Mouse (Mus musculus) heart, postnatal 10 days (tissue): ENCODE results near the gene Cachd1. TPM values are rescaled to one million over a fixed set of nuclear protein-coding genes. Genes with fewer than 3 reads are reported as not detected.

Source experiments
- DNase-seq, 2 experiments: peaks; one replicate each; pipeline ENCODE4 v3.0.0; 2021
- intact Hi-C: fragments of 180-260 bp; cut with DNase I; formaldehyde crosslinking; loops from one replicate; pipeline ENCODE4 v1.15.1; 2025
- total RNA-seq, 2 experiments: library from RNA; stranded (reverse); gene quantifications; 2 replicates each; pipeline ENCODE4 v1.2.3; 2021

Cachd1 gene
- total RNA-seq, 2 experiments from 2014 or later: 5.5 to 8.5 TPM

DNA sequence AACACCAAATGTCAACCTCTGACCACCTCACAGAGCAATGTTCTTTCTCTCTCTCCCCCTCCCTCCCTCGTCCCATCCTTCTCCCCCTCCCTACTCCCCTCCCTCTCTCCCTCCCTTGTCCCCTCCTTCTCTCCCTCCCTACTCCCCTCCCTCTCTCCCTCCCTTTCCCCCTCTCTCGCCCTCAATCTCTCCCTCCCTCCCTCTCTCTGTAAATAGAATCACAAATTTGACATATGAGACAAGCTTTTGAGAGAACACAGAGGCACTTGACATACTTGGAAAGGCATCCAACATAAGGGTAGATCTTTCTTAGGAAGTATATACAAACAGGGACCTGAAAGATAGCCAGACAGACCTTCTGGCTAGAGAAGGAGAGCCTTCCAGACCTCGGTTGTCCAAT lies 138.1 kb downstream of the Cachd1 start:
- intact Hi-C loops: no loop called here
- peak in 1 of 2 experiments; percentile 8 for DNase-seq

DNA sequence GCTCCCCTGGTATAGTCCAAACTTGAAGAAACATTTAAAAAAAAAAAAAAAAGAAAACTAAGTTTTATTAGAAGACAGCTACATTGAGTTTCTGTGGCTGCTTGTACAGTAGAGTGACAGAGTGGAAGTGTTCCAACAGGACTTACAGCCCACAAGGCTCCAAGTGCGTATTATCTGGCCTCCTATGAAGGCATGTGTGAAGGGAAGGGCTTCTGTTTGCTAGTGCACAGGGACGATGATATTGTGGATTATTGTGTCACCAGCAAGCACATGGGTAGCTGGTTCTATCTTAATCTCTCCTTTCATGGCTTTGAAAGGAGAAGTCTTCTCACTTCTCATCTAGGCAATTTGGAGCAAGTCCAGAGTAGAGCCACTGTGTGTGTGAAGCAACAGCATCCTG lies 138.6 kb downstream of the Cachd1 start:
- intact Hi-C loops: no loop called here
- DNase-seq: peak in 1 of 2 experiments; percentile 7

DNA sequence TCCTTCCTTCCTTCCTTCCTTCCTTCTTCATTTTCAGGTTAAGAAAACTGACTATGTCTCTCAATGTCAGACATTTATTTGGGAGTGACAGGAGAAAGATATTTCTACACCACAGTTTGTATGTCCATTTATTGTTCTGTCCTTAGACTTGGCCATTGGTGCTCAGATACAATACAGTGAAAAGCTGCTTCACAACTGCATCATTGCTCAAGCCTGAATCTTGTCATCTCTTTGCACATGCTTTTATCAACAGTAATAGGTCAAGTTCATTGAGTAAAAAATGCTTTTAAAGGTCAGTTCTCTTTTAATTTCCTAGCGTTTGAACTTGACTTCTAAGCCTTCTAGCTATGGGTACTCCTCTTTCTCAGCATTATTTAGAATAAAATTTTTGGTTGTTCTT lies 141.0 kb downstream of the Cachd1 start:
- intact Hi-C loops: no loop called here
- DNase-seq: no peak

DNA sequence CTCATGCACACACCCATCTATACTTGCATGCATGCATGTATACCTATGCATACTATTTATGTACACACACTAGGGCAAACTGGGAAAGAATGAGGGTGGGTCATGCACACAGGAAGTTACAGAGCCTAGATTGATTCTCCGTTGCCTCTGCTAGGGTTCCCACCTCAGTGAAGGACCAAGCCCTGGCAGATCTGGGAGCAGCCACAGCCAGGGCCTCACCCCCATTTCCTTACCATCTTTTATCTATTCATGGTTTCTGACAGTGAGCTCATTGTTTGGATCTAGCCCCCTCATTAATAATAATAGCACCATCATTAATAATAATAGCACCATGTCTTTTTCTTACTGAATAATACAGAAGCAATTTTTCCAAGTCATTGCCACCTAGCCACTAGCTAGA lies 143.9 kb downstream of the Cachd1 start:
- intact Hi-C loops: no loop called here
- DNase-seq: no peak

DNA sequence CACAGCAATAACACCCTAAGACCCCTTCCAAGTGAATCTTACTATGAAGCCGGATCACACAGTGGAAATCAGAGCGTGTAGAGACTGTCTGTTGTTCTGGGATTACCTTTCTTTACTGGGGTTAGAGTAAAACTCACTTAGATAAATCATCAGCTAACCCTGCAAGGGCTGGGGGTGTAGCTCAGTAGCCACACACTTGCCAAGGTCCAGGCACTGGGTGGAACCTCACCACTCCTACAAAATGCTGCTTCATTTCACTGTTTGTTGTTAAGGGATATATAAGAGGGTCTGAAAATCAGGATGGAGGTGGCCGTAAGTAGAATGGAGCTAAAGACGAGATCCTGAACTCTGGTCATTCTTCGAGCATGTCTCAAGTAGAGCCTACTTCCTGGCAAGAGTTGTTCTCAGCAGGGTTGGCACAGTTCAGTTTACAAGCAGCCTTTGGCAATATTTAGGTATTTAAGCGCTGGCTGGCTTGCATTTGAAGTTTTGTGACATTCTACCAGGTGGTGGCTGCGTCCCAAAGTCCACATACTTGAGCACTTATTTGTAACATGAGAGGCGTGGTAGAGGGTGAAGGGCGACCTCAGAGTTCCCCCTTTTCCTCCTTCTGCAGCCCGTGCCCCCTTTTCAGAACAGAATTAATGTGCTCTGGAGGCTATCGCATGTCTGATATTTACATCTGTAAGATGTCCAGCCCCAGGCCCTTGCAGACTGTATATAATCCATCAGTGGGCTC lies 146.5 kb downstream of the Cachd1 start:
- DNase-seq: peak; percentile 13 to 33
- intact Hi-C loops: no loop called here

DNA sequence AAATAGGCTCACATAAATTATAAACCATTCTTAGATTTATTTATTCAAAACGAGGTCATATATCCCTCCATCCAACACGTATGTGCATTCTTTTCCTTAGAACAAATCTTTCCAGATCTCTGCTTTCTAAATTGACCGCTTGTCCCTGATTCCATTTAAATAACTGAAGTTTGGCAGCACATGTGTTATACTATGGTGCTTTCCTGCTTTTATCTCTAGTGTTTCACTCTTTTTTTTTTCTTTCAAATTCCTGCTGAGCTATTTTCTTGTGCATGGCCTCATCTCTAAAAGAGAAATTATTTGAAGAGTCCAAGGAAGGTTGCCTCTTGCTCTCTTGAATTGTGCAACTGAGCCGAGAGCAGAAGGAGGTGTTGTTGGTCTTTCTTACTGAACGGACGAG lies 147.1 kb downstream of the Cachd1 start:
- DNase-seq: no peak
- intact Hi-C loops: no loop called here

DNA sequence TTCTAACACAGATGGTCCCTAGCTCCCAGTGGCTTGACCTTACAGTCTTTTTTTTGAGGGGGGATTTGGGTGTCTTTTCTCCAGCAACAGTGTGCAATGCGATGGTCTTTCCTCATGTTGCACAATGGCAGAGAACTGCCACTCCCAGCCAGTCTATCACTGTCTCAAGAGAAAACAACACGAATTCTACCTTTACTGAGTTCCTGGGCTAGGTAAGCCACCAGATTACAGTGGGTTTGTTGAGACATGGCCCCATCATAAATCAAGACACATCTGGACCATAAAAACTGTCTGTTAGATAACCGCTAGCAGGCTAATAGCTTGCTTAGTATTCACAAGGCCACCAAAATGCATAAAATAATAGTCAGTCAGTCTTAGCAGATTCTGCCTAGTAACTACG lies 147.8 kb downstream of the Cachd1 start:
- intact Hi-C loops: no loop called here
- DNase-seq: no peak

DNA sequence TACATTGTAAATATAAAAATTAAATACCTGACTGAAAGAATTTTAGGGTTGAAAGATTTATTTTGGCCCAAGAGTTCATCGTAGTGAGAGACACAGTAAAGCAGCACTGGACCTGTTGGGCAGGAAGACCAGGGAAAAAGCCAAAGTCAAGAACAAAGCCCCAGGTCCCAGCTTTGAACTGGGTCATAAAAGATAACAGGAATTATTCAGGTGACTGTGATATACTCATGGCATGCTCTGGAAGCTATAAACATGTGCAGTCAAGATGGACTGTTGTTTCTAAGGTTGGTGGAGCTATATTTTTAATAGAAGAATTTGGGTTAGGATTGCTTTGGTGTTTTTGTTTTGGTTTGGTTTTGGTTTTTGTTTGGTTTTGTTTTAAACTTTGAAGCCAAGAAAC lies 148.7 kb downstream of the Cachd1 start:
- intact Hi-C loops: no loop called here
- DNase-seq: no peak

DNA sequence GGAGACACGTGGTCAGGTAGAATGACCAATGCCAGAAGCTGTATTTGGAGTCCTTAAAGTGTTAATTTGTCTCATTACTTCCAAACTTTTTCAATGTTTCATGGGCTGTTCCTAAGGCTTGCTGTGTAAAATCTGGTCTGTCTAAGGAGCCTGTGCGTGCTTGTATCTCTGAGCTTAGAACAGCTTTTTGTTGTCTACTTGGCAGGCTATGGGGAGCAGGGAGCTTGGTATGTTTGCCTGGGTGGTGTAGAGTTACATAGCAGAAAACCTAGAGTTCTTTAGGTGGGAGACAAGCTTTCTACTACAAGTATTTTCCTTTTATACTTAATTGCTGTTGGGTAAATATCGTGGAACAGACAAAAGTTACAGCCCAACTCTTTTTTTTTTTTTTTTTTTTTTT lies 150.1 kb downstream of the Cachd1 start:
- no peak for DNase-seq
- intact Hi-C loops: no loop called here

DNA sequence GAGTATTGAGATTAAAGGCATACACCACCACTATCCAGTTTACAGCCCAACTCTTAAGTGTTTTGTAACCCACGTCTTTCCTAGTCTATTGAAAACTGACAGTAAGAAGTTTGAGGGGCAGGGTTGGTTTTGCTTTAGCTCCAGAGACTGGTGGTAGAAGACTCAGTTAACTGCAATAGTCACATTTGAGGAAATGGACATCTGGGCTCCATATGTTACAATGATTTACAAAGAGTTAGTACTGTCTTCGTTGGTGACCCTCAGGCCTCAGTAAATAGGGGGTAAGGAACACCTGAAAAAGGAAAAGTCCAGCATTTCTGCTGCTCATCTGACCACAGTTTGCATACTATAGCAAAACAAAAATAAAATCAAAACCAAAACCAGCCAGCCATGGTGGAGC lies 150.6 kb downstream of the Cachd1 start:
- DNase-seq: no peak
- intact Hi-C loops: no loop called here

DNA sequence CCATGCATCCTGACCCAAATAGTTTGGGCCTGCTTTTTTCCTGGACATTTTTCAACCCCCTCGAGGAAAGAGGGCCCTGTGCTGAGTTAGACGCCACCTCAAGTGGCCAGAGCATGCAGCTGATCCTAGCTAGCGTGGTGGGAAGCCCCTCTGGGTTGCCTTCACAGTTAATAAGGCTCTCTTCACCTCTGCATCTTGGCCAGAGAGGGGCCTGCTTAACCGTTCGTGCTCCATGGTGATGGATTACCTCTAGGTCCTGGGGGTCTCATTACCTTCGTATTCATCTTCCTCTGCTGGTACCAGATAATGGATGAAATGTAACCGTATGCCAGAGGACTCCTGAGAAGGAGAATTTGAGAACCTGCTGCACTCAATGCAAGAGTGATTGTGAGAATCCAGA lies 167.2 kb downstream of the Cachd1 start:
- DNase-seq: no peak
- intact Hi-C loops: no loop called here

DNA sequence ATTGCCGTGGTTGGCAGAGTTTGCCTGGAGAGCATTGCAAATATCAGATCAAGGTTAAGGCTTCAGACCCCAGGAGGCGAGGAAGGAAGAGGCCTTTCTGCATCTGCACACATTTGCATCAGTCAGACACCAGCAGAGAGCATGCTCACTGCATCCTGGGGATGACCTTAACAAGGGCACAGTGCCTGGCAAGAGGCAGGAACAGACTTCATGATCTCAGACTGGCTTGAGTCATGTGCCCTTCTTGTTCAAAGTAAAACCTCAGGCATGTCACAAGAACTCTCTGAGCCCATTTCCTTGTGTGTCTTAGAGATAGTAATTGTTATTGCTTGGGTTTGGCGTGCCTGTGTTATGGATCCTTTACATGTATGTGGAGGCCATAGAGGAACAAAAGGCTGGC lies 167.8 kb downstream of the Cachd1 start:
- no peak for DNase-seq
- intact Hi-C loops: no loop called here

DNA sequence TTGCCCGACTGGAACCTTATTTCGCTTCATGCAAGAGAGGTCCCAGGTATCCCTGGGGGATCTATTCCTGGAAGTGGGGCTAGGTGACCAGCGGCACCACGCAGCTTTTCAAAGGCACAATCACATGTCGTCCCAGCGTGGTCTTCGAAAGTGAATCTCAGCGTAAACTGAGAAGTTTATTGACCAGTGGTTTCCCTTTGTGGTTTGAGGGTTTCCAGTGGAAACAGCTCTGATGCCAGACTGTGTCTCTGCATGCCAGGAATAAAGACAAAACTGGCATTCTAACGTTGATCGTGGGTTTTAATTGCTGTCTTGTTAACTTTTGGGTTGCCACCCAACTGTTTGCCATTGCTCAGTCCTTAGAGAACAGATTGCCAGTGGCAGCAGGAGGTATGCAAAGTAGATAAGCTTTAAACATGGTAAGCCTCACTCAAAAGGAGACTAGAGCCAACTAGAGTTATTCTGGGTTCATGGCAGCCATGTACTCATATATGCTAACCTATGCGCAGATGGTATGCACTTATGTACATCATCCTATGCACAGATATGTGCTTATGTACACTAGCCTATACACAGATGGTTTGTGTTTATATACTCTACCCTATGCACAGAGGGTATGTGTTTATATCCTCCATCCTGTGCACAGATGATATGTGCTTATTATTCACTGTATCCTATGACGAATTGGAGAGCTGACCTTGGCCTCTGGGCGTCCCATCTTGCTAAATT lies 168.9 kb downstream of the Cachd1 start:
- no peak for DNase-seq
- intact Hi-C loops: no loop called here

DNA sequence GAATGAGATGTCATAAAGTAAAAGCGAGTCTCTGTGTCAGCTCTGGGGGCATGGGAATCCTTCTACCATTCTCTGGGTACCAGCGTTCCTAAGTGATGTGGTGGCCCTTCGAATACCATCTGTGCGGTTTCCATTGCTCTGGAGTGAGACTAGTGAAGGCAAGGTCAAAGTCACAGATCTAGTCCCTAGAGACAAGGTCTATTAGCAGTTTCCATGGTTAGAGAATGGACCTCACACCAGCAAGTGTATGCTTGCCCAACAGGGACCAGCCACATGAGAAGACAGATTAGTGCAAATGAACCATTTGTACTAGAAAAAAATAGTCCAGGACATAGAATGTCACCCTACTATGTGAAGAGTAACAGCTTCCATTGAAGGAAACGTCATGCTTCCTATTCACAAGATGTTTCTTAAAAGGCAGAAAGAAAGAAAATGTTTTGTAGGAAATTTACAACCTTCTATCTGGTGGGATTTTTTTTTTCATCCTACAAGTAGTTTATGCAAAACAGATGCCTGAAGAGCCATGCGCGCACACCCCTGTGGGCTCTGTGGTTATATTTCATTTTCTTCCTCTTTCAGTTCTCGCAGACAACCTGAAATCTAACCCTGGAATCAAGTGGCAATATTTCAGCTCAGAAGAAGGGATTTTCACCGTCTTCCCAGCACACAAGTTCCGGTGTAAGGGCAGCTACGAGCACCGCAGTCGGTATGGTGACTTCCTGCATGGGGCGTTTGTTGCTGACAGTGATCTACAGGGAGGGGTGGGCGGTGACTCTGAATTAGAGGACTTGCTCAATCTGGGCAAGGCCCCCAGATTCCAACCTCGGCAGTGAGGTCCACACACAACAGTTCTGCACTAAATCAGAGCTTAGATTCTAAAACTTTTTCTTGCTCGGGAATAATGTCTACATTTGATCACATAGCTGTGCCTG lies 172.3 kb downstream of the Cachd1 start:
- no peak for DNase-seq
- intact Hi-C loops: no loop called here

DNA sequence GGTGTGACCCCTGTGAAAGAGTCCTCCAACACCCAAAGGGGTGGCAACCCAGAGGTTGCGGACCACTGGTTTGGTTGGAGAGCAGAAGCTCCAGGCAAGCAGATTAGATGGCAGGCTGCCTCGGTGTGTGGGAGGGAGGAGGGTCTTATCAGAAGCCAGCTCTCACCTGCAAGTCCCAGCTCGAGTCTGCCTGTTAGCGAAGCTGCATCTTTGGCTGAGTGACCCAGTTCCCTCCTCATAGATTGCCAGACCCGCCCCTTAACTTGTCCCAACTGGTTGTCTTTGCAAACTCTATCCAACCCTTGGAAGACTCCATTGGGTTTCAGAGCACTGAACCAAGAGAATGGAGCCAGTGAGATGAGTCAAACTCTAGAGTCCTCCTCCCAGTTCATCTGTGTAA lies 173.8 kb downstream of the Cachd1 start:
- intact Hi-C loops: no loop called here
- no peak for DNase-seq

DNA sequence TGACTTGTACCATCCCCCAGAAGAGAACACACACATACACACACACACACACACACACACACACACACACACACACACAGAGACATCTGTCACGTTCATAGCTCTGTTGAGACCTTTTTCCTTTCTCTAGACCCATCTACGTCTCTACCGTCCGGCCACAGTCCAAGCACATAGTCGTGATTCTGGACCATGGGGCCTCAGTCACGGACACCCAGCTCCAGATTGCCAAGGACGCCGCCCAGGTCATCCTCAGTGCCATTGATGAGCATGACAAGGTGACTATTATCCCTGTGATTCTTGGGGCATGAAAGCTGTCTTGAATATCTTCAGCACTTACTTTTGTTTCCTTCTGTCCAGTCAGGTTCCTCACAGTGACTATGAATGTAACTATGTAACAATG lies 175.4 kb downstream of the Cachd1 start:
- DNase-seq: no peak
- intact Hi-C loops: no loop called here

DNA sequence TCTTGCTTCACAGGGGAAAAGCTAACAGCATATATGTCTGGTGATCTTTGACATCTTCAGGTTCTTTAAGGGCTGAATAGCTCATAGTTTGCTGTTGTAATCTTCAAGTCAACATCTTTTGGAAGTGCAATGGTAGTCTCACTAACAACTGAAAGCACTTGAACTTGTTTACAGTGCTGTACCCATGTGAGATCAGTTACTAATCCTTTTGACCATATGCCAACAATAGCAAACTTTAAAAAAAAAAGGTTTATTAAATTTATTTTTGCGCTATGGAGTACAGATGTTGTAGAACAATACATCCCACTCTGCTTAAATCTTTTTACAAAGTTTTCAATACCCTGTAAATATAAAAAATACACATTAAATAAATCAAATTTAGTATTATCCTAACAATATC lies 186.9 kb downstream of the Cachd1 start:
- DNase-seq: no peak
- intact Hi-C loops: no loop called here

DNA sequence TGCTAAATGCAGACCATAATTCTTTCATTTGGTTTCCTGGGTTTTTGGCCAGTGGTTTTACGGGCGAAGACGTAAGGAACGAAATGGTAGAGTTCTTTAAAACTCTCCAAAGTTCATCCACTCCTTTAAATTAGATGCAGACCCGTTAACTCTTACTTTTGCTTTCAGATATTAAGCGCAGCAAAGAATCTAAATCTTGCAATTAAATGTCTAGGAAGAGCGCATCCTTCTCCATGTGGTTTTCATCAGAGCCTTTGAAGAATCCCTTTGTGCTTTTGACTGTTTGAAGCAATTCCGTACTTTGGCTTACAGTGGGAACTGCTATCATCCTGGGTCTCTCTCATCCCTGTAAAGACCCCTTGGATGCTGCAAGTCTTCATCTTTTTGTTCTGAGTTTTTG lies 187.3 kb downstream of the Cachd1 start:
- DNase-seq: no peak
- intact Hi-C loops: no loop called here

DNA sequence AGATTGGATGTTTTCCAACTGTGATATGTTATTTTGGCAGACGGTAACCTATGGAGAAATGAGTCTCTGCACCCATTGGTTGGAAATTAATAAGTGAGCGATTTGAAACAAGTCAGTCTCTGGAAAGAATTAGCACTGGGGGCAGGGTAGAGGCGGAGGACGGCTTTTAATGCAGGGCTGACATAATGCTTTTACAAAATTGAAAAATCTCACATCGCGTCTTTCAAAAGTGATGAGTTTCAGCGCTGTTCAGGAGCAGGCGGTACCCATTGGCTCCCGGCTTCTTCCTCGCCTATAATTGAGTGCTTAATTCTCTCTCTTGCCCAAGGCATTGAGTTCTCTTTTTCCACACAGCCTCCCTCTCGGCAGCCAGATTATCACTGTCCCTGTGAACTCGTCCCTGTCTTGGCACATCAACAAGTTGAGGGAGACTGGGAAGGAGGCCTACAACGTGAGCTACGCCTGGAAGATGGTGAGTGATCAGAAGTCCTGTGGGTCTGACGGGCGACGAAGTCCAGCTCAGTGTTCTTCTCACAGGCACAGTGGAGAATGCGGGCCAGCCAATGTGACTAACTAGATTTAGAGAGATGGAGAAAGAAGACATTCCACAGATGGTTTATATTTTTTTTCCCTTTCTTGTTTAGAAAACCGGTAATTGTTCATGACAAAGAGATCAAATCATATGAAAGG lies 191.4 kb downstream of the Cachd1 start:
- no peak for DNase-seq
- intact Hi-C loops: no loop called here

DNA sequence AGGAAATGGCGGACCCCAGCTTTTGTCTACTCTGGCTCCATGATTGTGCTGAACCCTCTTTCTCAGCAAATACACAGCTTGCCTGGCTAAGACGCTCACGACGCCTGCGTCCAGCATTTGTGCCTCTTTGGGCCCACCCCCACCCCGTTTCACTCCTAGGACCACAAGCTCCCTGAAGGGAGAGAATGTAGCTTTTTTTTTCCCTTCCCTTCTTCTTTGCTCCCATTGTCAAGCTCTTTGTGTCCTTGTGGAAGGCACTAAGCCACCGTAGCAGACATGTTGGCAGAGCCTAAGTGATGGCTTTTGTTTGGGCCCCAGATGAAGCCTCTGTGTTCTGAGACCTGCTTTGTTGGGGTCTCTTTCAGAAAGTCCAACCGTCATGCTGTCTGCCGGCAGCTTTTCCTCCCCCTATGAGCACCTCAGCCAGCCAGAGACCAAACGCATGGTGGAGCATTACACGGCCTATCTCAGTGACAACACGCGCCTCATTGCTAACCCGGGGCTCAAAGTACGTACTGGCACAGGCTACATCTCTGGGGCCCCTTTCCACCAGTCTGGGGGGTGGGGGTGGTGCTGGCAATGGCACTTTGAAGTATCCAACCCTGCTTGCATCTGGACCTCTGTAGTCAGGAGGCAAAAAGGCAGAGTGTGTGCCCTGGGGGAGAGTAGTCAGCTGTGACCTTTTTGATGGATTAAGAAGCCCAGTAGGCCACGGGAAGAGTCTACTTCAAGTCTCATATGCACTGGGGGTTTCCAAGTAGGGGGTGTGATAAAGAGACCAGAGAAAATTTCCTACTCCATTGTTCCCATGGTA lies 197.4 kb downstream of the Cachd1 start:
- DNase-seq: no peak
- intact Hi-C loops: no loop called here
